Mouse (Mus musculus): ENCODE measurements at regions not wholly inside any gene's neighbourhood (a gene's known extent, or its start where the extent isn't known, plus 50 kb on each side); places are given as distances from the start of the nearest gene placed in this dataset.

- peak in 1 of 2 experiments; percentile 14 for DNase-seq (ENCODE audit: low spot score in 2 of 2)
Observed at GRCm38 (mm10) chr12:65944251-65944650, 339.9 kb downstream of the Rpl10l start.

GRCm38 (mm10) chr12:65942166-65942565 is 342.0 kb downstream of the Rpl10l start:
- no peak for DNase-seq (ENCODE audit: low spot score in 2 of 2)

GRCm38 (mm10) chr12:65931848-65932247 is 352.4 kb downstream of the Rpl10l start:
- DNase-seq (ENCODE audit: low spot score in 2 of 2), result peak in 1 of 2 experiments; percentile 8

GRCm38 (mm10) chr12:65929718-65930377 is 354.4 kb downstream of the Rpl10l start:
- no peak for DNase-seq (ENCODE audit: low spot score in 2 of 2)

Measured in left cerebral cortex, adult 9 months (tissue).